ENCODE assay signal across 11 mouse cellular contexts in the genomic region with DNA sequence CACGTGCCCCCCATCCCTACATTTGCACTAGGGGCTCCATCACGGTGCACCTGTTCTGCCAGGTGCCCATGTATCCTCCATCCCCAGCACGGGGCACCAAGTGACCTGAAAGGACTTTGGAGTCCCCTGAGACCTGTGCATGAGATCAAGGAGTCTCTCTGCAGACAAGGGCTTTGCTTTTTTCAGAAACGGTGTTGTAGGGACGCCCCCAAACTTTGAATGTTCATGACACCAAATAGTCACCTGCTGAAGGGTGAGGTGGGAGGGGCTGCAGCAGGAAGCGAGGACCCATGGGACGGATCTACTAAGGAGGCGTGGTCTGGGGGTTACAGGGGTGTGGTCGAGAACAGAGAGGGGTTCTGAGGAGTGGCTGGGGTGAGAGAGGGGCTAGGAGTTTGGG. TPM values are rescaled to one million over a fixed set of nuclear protein-coding genes. Genes with fewer than 3 reads are reported as not detected.
A peak's percentile ranks its signal among the peaks of the same experiment; 100 is the strongest.
DNase-seq lines count a peak whose midpoint lies in the region; ATAC-seq and TF ChIP-seq lines count a peak whose summit lies in the region.
"Had no signal": no experiment of that assay in that cellular context is flagged by ENCODE, and none has a peak within 500 bp of the region (broad histone marks: within the 10 kb centered on the region; RNA-seq: fewer than 3 reads in every experiment).

No protein-coding gene starts in this region.

- no peak overlapping the region for H3K27ac ChIP-seq in lung, embryonic 14.5 days (ENCODE audit: low read depth)
- no peak overlapping the region for H3K27ac ChIP-seq in embryonic facial prominence, embryonic 12.5 days
- H3K27ac ChIP-seq in hindbrain, embryonic 13.5 days: no peak overlapping the region
- H3K27ac ChIP-seq in midbrain, embryonic 14.5 days (replicated peaks; ENCODE audit: low read depth, low read length): no peak overlapping the region
- H3K27ac ChIP-seq: gastrocnemius, adult 2 months had no signal

- peak overlapping the region; percentile 48 for H3K4me2 ChIP-seq in lung, embryonic 14.5 days
- peak overlapping the region; percentile 40 for H3K4me2 ChIP-seq in embryonic facial prominence, embryonic 12.5 days (replicated peaks)
- H3K4me2 ChIP-seq in hindbrain, embryonic 13.5 days: peak overlapping the region; percentile 71
- H3K4me2 ChIP-seq in midbrain, embryonic 14.5 days (ENCODE audit: low read length): peak overlapping the region; percentile 71

- peak overlapping the region; percentile 23; the same call in 1 of the 2 replicates for H3K4me3 ChIP-seq in lung, embryonic 14.5 days (ENCODE audit: low read depth, low read length)
- no peak overlapping the region for H3K4me3 ChIP-seq in embryonic facial prominence, embryonic 12.5 days
- H3K4me3 ChIP-seq in hindbrain, embryonic 13.5 days: peak overlapping the region; percentile 39
- H3K4me3 ChIP-seq in midbrain, embryonic 14.5 days (replicated peaks; ENCODE audit: low read depth, low read length): peak overlapping the region; percentile 32
- H3K4me3 ChIP-seq: gastrocnemius, adult 2 months had no signal

- TF ChIP-seq CTCF in lung, embryonic 14.5 days (IDR thresholded peaks at IDR 0.05; ENCODE audit: low read depth): no peak

- H3K9me3 ChIP-seq in lung, embryonic 14.5 days (ENCODE audit: low read depth, low read length): no peaks in the 10 kb centered on the region
- no peaks in the 10 kb centered on the region for H3K9me3 ChIP-seq in embryonic facial prominence, embryonic 12.5 days
- no peaks in the 10 kb centered on the region for H3K9me3 ChIP-seq in hindbrain, embryonic 13.5 days
- no peaks in the 10 kb centered on the region for H3K9me3 ChIP-seq in midbrain, embryonic 14.5 days (ENCODE audit: control insufficient read depth, low read length)
- H3K9me3 ChIP-seq: G1E had no signal

- H3K4me1 ChIP-seq in lung, embryonic 14.5 days (ENCODE audit: insufficient read depth): 0 out of 2 replicates have a peak, but pooled peaks cover 5% of the 10 kb centered on the region
- H3K4me1 ChIP-seq in embryonic facial prominence, embryonic 12.5 days: peaks cover 5% of the 10 kb centered on the region; the same call in 1 of the 2 replicates
- peaks cover 14% of the 10 kb centered on the region for H3K4me1 ChIP-seq in hindbrain, embryonic 13.5 days (replicated peaks)
- H3K4me1 ChIP-seq in midbrain, embryonic 14.5 days (ENCODE audit: control insufficient read depth, insufficient read depth, low read length): 0 out of 2 replicates have a peak, but pooled peaks cover 10% of the 10 kb centered on the region

- ATAC-seq in lung, embryonic 14.5 days (ENCODE audit: insufficient read depth): no peak
- ATAC-seq in embryonic facial prominence, embryonic 12.5 days (ENCODE audit: insufficient number of reproducible peaks, insufficient read depth, low FRiP score, low TSS enrichment): no peak
- 0 out of 2 replicates have a peak, but pooled peaks have one; percentile 16 for ATAC-seq in hindbrain, embryonic 13.5 days (ENCODE audit: low FRiP score)
- no peak for ATAC-seq in midbrain, embryonic 14.5 days (ENCODE audit: low FRiP score, low TSS enrichment)

- DNase-seq in lung, embryonic 14.5 days: no peak
- no peak for DNase-seq in lung, postnatal 10 days
- DNase-seq in midbrain, embryonic 14.5 days: no peak
- DNase-seq in layer of hippocampus, adult 9-10 months (ENCODE audit: low spot score): no peak
- DNase-seq in cerebellum, adult 18-20 months: no peak
- DNase-seq in left cerebral cortex, adult 9 months (ENCODE audit: low spot score in 2 of 2): no peak
- DNase-seq: gastrocnemius, adult 2 months; kidney, adult 11 months had no signal

- 17% methylated on average over 9 of the region's 9 CpGs for WGBS in lung, embryonic 14.5 days
- WGBS in embryonic facial prominence, embryonic 12.5 days: 18% methylated on average over 9 of the region's 9 CpGs
- WGBS in hindbrain, embryonic 13.5 days: 24% methylated on average over 9 of the region's 9 CpGs
- WGBS in midbrain, embryonic 14.5 days: 21% methylated on average over 9 of the region's 9 CpGs

- H3K9ac ChIP-seq in lung, embryonic 14.5 days: no peak overlapping the region
- no peak overlapping the region for H3K9ac ChIP-seq in embryonic facial prominence, embryonic 12.5 days
- peak overlapping the region; percentile 74 for H3K9ac ChIP-seq in hindbrain, embryonic 13.5 days
- H3K9ac ChIP-seq in midbrain, embryonic 14.5 days (replicated peaks; ENCODE audit: low read length): peak overlapping the region; percentile 68; the same call in 1 of the 2 replicates

- no peaks in the 10 kb centered on the region for H3K36me3 ChIP-seq in lung, embryonic 14.5 days (ENCODE audit: insufficient read depth)
- no peaks in the 10 kb centered on the region for H3K36me3 ChIP-seq in embryonic facial prominence, embryonic 12.5 days
- no peaks in the 10 kb centered on the region for H3K36me3 ChIP-seq in hindbrain, embryonic 13.5 days
- H3K36me3 ChIP-seq in midbrain, embryonic 14.5 days (ENCODE audit: control insufficient read depth, insufficient read depth, low read length): no peaks in the 10 kb centered on the region
- H3K36me3 ChIP-seq: G1E had no signal

- peaks cover 59% of the 10 kb centered on the region for H3K27me3 ChIP-seq in lung, embryonic 14.5 days (ENCODE audit: insufficient read depth, low read length)
- H3K27me3 ChIP-seq in embryonic facial prominence, embryonic 12.5 days: peaks cover 82% of the 10 kb centered on the region
- H3K27me3 ChIP-seq in hindbrain, embryonic 13.5 days: peaks cover 88% of the 10 kb centered on the region
- H3K27me3 ChIP-seq in midbrain, embryonic 14.5 days (ENCODE audit: control insufficient read depth, insufficient read depth, low read length): no peaks in the 10 kb centered on the region

RNA-seq across cellular contexts. Expression of gene Sema6b, which starts 8.1 kb away (rescaled TPM):
- polyA plus RNA-seq in lung, embryonic 14.5 days (2014; fragmentation: Nextera tagmentation; extraction: Ambion mirVana): 1.7 and 1.8 TPM in 2 replicates
- 4.3 and 4.6 TPM in 2 replicates for polyA plus RNA-seq in embryonic facial prominence, embryonic 12.5 days (2016; fragmentation: Nextera tagmentation; extraction: Ambion mirVana)
- 10.5 and 11.7 TPM in 2 replicates for polyA plus RNA-seq in hindbrain, embryonic 13.5 days (2015; fragmentation: Nextera tagmentation; extraction: Ambion mirVana)
- polyA plus RNA-seq in midbrain, embryonic 14.5 days (2014; fragmentation: Nextera tagmentation; extraction: Ambion mirVana): 16.4 and 18.2 TPM in 2 replicates

RNA-seq across cellular contexts. Expression of gene Tnfaip8l1, which starts 14.0 kb away (rescaled TPM):
- polyA plus RNA-seq in lung, embryonic 14.5 days (2014; fragmentation: Nextera tagmentation; extraction: Ambion mirVana): 14.5 and 16.2 TPM in 2 replicates
- polyA plus RNA-seq in embryonic facial prominence, embryonic 12.5 days (2016; fragmentation: Nextera tagmentation; extraction: Ambion mirVana): 12.4 and 13.0 TPM in 2 replicates
- polyA plus RNA-seq in hindbrain, embryonic 13.5 days (2015; fragmentation: Nextera tagmentation; extraction: Ambion mirVana): 7.9 and 9.2 TPM in 2 replicates
- 8.5 and 10.5 TPM in 2 replicates for polyA plus RNA-seq in midbrain, embryonic 14.5 days (2014; fragmentation: Nextera tagmentation; extraction: Ambion mirVana)

RNA-seq across cellular contexts. Expression of gene Lrg1, which starts 26.5 kb away (rescaled TPM):
- polyA plus RNA-seq in lung, embryonic 14.5 days (2014; fragmentation: Nextera tagmentation; extraction: Ambion mirVana): 0.17 TPM in 1 of 2 replicates, not detected in the other
- 0.15 and 0.23 TPM in 2 replicates for polyA plus RNA-seq in embryonic facial prominence, embryonic 12.5 days (2016; fragmentation: Nextera tagmentation; extraction: Ambion mirVana)
- polyA plus RNA-seq in hindbrain, embryonic 13.5 days (2015; fragmentation: Nextera tagmentation; extraction: Ambion mirVana): not detected in 2 replicates
- polyA plus RNA-seq in midbrain, embryonic 14.5 days (2014; fragmentation: Nextera tagmentation; extraction: Ambion mirVana): 0.15 and 0.34 TPM in 2 replicates
- polyA plus RNA-seq: G1E had no signal

RNA-seq across cellular contexts. Expression of gene Plin5, which starts 30.9 kb away (rescaled TPM):
- polyA plus RNA-seq in lung, embryonic 14.5 days (2014; fragmentation: Nextera tagmentation; extraction: Ambion mirVana): 0.34 and 0.86 TPM in 2 replicates
- polyA plus RNA-seq in embryonic facial prominence, embryonic 12.5 days (2016; fragmentation: Nextera tagmentation; extraction: Ambion mirVana): 0.15 and 0.29 TPM in 2 replicates
- 0.83 and 1.0 TPM in 2 replicates for polyA plus RNA-seq in hindbrain, embryonic 13.5 days (2015; fragmentation: Nextera tagmentation; extraction: Ambion mirVana)
- 0.55 and 1.0 TPM in 2 replicates for polyA plus RNA-seq in midbrain, embryonic 14.5 days (2014; fragmentation: Nextera tagmentation; extraction: Ambion mirVana)
- polyA plus RNA-seq: G1E had no signal

RNA-seq across cellular contexts. Expression of gene Mydgf, which starts 35.4 kb away (rescaled TPM):
- 93.0 and 95.3 TPM in 2 replicates for polyA plus RNA-seq in lung, embryonic 14.5 days (2014; fragmentation: Nextera tagmentation; extraction: Ambion mirVana)
- polyA plus RNA-seq in embryonic facial prominence, embryonic 12.5 days (2016; fragmentation: Nextera tagmentation; extraction: Ambion mirVana): 71.0 and 76.2 TPM in 2 replicates
- 69.2 and 72.6 TPM in 2 replicates for polyA plus RNA-seq in hindbrain, embryonic 13.5 days (2015; fragmentation: Nextera tagmentation; extraction: Ambion mirVana)
- 55.1 and 57.5 TPM in 2 replicates for polyA plus RNA-seq in midbrain, embryonic 14.5 days (2014; fragmentation: Nextera tagmentation; extraction: Ambion mirVana)

Comparison
In these comparisons a context has a peak if more than half of its experiments do, and no peak if none do; other contexts are left out.
1. H3K9ac ChIP-seq: peak in hindbrain, embryonic 13.5 days (single experiment) and midbrain, embryonic 14.5 days (single experiment); none in lung, embryonic 14.5 days (single experiment) and embryonic facial prominence, embryonic 12.5 days (single experiment).
2. Peak in every context shown above with its lines, with median percentiles within 50 percentile points of each other: H3K4me2 ChIP-seq.